Mouse (Mus musculus) right cerebral cortex, adult 18-20 months (tissue): Measurements from ENCODE around the gene Plac1.
"Not testable (repeated sequence)": the region's sequence is repeated elsewhere in the genome, so short reads cannot be mapped to it uniquely, and the experiment has no call there.

Experiments
- DNase-seq: peaks from one replicate; pipeline ENCODE4 v3.0.0; 2022; ENCODE audit warnings: mixed read lengths

The Plac1 gene

DNA sequence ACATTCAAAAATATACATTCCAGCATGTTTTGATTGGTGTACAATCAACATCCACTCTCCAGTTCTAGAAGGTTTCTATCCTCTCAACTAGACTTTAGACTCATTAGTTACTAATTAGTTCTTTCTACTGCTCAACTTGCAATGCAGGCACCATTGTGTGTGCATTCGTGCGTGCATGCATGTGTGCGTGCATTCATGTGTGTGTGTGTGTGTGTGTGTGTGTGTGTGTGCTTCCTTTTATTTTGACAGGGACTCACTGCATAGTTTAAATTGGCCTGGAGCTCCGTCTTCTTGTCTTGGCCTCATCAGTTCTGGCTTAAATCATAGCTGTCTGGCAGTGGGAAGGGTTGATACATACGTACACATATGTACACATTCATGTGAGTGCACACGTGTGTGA, 198.9 kb downstream of the Plac1 start:
- no peak for DNase-seq

DNA sequence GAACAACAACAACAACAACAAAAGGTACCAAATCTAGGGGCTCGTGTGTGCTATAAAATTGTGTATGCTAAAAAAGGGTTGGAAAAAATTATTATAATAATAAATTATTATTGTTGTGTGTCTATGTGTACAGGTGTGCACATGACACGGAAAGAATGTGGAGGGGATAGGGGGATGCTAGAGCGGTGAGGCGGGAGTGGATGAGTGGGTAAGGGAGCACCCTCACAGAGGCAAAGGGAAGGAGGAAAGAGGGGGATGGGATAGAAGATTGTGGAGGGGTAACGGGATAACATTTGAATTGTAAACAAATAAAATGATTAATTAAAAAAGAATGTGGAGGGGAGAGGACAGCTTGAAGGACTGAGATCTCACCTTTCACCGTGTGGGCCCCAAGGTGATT, 199.8 kb downstream of the Plac1 start:
- DNase-seq = no peak

DNA sequence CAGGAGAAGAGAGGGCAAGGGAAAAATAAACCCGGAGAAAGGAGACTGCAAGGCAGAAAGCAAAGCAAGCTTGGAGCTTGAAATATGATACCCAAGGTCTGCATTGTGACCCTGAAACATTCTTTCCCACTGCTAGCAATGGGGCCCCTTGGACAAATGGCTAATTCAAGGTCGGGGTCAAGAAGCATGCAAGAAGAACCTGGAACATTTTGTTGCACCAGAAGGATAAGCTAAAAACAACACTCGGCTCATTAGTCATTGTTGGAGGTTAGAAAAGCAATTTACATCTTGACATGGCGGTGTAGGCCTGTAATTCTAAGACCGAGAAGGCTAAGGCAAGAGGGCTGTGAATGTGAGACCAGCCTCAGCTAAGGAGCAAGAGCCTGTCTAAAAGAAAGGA, 200.3 kb downstream of the Plac1 start:
- no peak for DNase-seq

DNA sequence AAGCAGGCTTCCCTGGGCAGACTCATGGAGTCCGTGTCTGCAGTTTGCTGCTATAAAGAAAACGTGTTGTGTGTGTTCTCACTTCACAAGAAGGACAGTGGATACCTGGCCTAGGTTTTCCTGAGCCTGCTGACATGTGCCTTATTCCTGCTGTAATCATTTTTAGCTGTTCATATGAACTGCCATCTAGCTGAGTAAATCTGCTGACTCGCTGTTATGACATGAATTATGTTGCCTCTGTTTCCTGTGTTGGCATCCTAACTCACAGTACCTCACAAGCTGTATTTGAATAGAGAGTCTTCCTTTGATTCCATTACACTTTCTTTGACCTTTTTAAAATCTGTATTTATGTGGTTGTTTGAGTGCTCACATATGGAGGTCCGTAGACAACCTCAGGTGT, 201.7 kb downstream of the Plac1 start:
- no peak for DNase-seq

DNA sequence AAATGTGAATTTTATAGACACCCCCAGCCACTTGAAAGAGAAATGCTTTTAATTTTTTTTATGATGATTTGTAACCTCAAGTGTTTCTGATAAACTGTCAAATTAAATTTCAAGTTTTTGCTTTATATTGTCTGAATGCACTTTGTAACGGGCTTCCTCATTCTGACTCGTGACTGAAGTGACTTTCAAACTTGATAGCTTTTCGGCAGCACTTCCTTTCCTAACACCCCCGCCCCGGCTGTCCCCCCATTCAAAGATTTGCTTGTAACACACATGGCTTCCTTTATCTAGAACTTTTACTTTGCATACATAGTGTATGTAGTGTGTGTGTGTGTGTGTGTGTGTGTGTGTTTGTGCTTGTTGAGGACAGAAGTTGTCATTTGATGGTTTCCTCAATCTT, 210.4 kb downstream of the Plac1 start:
- DNase-seq = no peak

DNA sequence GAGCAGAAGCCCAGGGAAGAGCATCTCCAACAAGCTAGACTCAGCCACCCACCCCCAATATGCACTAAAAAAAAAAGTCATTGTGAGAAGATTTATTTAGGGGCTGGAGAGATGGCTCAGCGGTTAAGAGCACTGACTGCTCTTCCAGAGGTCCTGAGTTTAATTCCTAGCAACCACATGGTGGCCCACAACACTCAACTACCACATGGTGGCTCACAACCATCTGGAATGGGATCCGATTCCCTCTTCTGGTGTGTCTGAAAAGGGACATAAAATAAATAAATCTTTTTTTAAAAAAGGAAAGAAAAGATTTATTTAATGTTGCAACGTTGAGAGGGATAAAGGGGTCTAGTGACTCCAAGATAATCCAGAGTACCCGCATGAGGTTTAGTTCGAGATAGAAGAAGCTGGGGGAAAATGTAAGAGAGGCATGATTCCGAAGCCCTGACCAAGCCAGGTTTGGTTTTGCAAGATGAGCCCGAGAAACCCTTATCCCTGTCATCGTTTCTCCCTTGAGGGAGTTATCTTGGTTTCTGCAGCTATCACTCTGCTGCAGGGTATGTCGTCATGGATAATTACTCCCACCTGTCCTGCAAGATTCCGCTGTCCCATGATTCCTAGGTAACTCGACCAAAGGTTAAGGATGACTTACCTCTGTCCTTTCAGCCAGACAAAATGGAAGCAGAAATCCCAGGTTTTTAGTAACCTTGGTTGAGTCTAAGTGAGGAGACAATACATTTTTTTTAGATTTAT, 214.3 kb downstream of the Plac1 start:
- DNase-seq = no peak

DNA sequence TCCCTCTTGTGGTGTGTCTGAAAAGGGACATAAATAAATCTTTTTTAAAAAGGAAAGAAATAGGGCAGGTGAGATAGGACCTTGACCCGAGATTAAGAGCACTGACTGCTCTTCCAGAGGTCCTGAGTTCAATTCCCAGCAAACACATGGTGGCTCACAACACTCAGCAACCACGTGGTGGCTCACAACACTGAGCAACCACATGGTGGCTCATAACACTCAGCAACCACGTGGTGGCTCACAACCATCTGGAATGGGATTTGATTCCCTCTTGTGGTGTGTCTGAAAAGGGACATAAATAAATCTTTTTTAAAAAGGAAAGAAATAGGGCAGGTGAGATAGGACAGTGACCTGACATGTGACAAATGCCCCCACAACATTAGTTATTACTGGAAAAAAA, 215.6 kb downstream of the Plac1 start:
- not testable (repeated sequence) for DNase-seq

DNA sequence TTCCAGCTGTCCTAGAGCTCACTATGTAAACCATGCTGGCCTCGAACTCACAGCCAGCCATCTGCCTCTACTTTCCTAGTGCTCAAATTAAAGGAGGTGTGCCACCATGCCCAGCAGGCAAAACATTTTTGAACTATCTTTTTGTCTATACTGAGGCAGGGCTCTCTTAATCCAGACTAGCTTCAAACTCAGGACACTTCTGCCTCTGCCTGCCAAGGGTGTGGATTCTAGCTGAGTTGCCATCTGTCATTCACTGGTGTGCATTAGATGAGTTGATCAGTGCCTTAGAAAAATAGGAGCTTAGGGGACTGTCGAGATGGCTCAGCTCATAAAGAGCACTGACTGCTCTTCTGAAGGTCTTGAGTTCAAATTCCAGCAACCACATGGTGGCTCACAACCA, 216.9 kb downstream of the Plac1 start:
- DNase-seq = no peak
